ENCODE assay signal across 19 mouse cellular contexts in genomic region chr12:32855398-32855797, GRCm38 (mm10). TPM values are rescaled to one million over a fixed set of nuclear protein-coding genes. Genes with fewer than 3 reads are reported as not detected.
DNase-seq lines count a peak whose midpoint lies in the region; TF ChIP-seq lines count a peak whose summit lies in the region.
"Had no signal": no experiment of that assay in that cellular context is flagged by ENCODE, and none has a peak within 500 bp of the region (broad histone marks: within the 10 kb centered on the region; RNA-seq: fewer than 3 reads in every experiment).

No protein-coding gene starts in this region.

- 0 out of 2 replicates have a peak, but pooled peaks cover under 1% of the 10 kb centered on the region for H3K79me2 ChIP-seq in heart, adult 2 months (replicated peaks; ENCODE audit: control insufficient read depth, insufficient read depth, low read length)

- H3K9ac ChIP-seq in heart, adult 2 months (ENCODE audit: low read depth, low read length) = no peak overlapping the region
- H3K9ac ChIP-seq: heart, embryonic 15.5 days; limb, embryonic 12.5 days; liver, embryonic 15.5 days; lung, embryonic 14.5 days had no signal

- intact Hi-C loops in heart, adult 2 months (cut with DNase I) = no loop called here
- intact Hi-C loops in heart, postnatal 10 days (cut with DNase I) = no loop called here

- H3K4me3 ChIP-seq in heart, adult 2 months = no peak overlapping the region
- no peak overlapping the region for H3K4me3 ChIP-seq in heart, embryonic 10.5 days
- H3K4me3 ChIP-seq in midbrain, embryonic 10.5 days = no peak overlapping the region
- H3K4me3 ChIP-seq: erythroblast, embryonic 14.5 days; heart, embryonic 15.5 days; layer of hippocampus, adult 2 months; left cerebral cortex, adult 2 months; limb, embryonic 12.5 days; liver, embryonic 15.5 days had no signal

- peak; percentile 78 for DNase-seq in gastrocnemius, adult 18-20 months (ENCODE audit: low spot score)
- DNase-seq in gastrocnemius, postnatal 10 days = no peak
- DNase-seq in heart, adult 2 months = peak; percentile 43 to 49
- no peak for DNase-seq in heart, embryonic 10.5 days (ENCODE audit: low spot score)
- peak; percentile 77 for DNase-seq in adipocyte (ENCODE audit: low spot score)
- peak; percentile 23 to 37 for DNase-seq in heart, postnatal 10 days
- no peak for DNase-seq in midbrain, embryonic 10.5 days (ENCODE audit: low spot score)
- DNase-seq in urinary bladder, postnatal 25 days (ENCODE audit: low spot score) = no peak
- DNase-seq: adrenal gland, adult 8-10 months; lung, embryonic 14.5 days; right cerebral cortex, adult 18-20 months; thymus, postnatal 4 days had no signal

- no peaks in the 10 kb centered on the region for H3K9me3 ChIP-seq in heart, embryonic 10.5 days
- no peaks in the 10 kb centered on the region for H3K9me3 ChIP-seq in midbrain, embryonic 10.5 days (replicated peaks)
- H3K9me3 ChIP-seq: heart, embryonic 15.5 days; limb, embryonic 12.5 days; liver, embryonic 15.5 days had no signal

- no peaks in the 10 kb centered on the region for H3K27me3 ChIP-seq in heart, adult 2 months (ENCODE audit: control insufficient read depth, insufficient read depth, low read length)
- H3K27me3 ChIP-seq in heart, embryonic 10.5 days (ENCODE audit: insufficient read depth, poor library complexity, severe bottlenecking) = no peaks in the 10 kb centered on the region
- H3K27me3 ChIP-seq in midbrain, embryonic 10.5 days (ENCODE audit: low read depth, poor library complexity, severe bottlenecking) = no peaks in the 10 kb centered on the region
- H3K27me3 ChIP-seq: CH12.LX; heart, embryonic 15.5 days; limb, embryonic 12.5 days; liver, embryonic 15.5 days had no signal

- H3K36me3 ChIP-seq in heart, adult 2 months (ENCODE audit: control insufficient read depth, insufficient read depth, low read length) = peaks cover 19% of the 10 kb centered on the region
- peaks cover 20% of the 10 kb centered on the region for H3K36me3 ChIP-seq in heart, embryonic 10.5 days
- H3K36me3 ChIP-seq in midbrain, embryonic 10.5 days = peaks cover 33% of the 10 kb centered on the region

- TF ChIP-seq EP300 in heart, adult 2 months (IDR thresholded peaks at IDR 0.05; ENCODE audit: insufficient read depth, low read depth, low read length) = peak; percentile 82; the same call in 1 of the 2 replicates

- TF ChIP-seq CTCF in heart, adult 2 months (IDR thresholded peaks at IDR 0.05) = no peak

- WGBS in heart, adult 2 months = 45% methylated on average over 4 of the region's 4 CpGs
- WGBS in heart, embryonic 10.5 days = 76% methylated on average over 4 of the region's 4 CpGs
- WGBS in midbrain, embryonic 10.5 days = 89% methylated on average over 4 of the region's 4 CpGs

- peak overlapping the region; percentile 78 for H3K27ac ChIP-seq in heart, adult 2 months
- no peak overlapping the region for H3K27ac ChIP-seq in heart, embryonic 10.5 days
- no peak overlapping the region for H3K27ac ChIP-seq in midbrain, embryonic 10.5 days (replicated peaks)
- H3K27ac ChIP-seq: heart, embryonic 15.5 days; layer of hippocampus, adult 2 months; left cerebral cortex, adult 2 months; limb, embryonic 12.5 days; liver, embryonic 15.5 days had no signal

- H3K4me1 ChIP-seq in heart, adult 2 months (ENCODE audit: control insufficient read depth, insufficient read depth, low read length) = peaks cover 22% of the 10 kb centered on the region
- H3K4me1 ChIP-seq in heart, embryonic 10.5 days = peaks cover 12% of the 10 kb centered on the region; the same call in 1 of the 2 replicates
- peaks cover 4% of the 10 kb centered on the region; the same call in 1 of the 2 replicates for H3K4me1 ChIP-seq in midbrain, embryonic 10.5 days
- H3K4me1 ChIP-seq: limb, embryonic 12.5 days; liver, embryonic 15.5 days had no signal

- TF ChIP-seq POLR2A in heart, adult 2 months (IDR thresholded peaks at IDR 0.05; ENCODE audit: insufficient read depth, low read depth, low read length) = no peak

RNA-seq across cellular contexts. Expression of gene Nampt, which starts 36.1 kb away (rescaled TPM):
- total RNA-seq in gastrocnemius, adult 18-20 months (2021) = 10 to 100 TPM; 74.1 to 88.1 TPM
- 10 to 100 TPM; 36.7 to 39.7 TPM for total RNA-seq in gastrocnemius, postnatal 10 days (2021)
- total RNA-seq in heart, adult 2 months (2021) = 100 to 1,000 TPM; 115 to 153 TPM
- 37.2 and 79.2 TPM in 2 replicates for polyA plus RNA-seq in heart, adult 2 months (2012; rRNA removed)
- polyA plus RNA-seq in heart, embryonic 10.5 days (2016; fragmentation: Nextera tagmentation; extraction: Ambion mirVana) = 22.2 and 28.4 TPM in 2 replicates
- 10 to 100 TPM; 28.6 to 52.8 TPM for total RNA-seq in heart, postnatal 10 days (2021)
- polyA plus RNA-seq in midbrain, embryonic 10.5 days (2016; fragmentation: Nextera tagmentation; extraction: Ambion mirVana) = 36.0 and 40.9 TPM in 2 replicates

Comparison
In these comparisons a context has a peak if more than half of its experiments do, and no peak if none do; other contexts are left out.
1. DNase-seq: peak in gastrocnemius, adult 18-20 months (single experiment), heart, adult 2 months (2 of 2), adipocyte (single experiment) and heart, postnatal 10 days (2 of 2); none in gastrocnemius, postnatal 10 days (single experiment), heart, embryonic 10.5 days (single experiment), midbrain, embryonic 10.5 days (single experiment) and urinary bladder, postnatal 25 days (single experiment).